Mouse (Mus musculus): ENCODE data around the gene Ciapin1.

The Ciapin1 gene

DNA sequence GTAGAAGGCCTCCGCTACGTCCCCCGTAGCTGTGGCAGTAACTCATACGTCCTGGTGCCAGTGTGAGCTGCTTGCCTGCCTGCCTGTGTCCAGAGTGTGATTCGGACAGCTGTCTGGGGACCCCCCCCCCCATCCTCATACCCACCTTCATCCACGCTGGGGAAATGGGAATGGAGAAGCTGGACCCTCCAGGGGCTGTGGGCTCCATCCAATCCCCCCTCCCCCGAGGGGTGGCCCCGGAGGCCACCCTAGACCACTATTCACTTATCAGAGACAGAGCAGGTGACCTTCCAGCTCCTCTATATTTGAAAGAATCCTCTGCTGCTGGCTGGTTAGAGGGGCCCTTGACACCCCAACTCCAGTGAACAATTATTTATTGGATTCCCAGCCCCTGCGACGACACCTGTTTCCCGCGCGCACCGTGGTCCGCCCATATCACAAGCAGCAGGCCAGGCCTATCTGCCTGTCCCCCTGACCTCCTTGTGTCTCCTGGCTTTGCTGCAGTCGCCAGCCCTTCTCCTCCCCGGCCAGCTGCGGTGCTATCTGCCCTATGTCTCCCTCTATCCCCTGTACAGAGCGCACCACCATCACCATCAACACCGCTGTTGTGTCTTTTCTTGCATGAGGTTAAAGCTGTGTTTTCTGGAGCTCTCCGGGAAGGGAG, 57.5 kb downstream of the Ciapin1 start:
- no peak for DNase-seq (ENCODE audit: extremely low spot score, low read depth, low spot score)

DNA sequence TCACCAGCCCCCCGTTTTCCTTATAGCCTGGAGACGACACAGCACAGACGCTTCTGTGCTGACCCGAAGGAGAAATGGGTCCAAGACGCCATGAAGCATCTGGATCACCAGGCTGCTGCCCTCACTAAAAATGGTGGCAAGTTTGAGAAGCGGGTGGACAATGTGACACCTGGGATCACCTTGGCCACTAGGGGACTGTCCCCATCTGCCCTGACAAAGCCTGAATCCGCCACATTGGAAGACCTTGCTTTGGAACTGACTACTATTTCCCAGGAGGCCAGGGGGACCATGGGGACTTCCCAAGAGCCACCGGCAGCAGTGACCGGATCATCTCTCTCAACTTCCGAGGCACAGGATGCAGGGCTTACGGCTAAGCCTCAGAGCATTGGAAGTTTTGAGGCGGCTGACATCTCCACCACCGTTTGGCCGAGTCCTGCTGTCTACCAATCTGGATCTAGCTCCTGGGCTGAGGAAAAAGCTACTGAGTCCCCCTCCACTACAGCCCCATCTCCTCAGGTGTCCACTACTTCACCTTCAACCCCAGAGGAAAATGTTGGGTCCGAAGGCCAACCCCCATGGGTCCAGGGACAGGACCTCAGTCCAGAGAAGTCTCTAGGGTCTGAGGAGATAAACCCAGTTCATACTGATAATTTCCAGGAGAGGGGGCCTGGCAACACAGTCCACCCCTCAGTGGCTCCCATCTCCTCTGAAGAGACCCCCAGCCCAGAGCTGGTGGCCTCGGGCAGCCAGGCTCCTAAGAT, 58.4 kb downstream of the Ciapin1 start:
- no peak for DNase-seq (ENCODE audit: extremely low spot score, low read depth, low spot score)

DNA sequence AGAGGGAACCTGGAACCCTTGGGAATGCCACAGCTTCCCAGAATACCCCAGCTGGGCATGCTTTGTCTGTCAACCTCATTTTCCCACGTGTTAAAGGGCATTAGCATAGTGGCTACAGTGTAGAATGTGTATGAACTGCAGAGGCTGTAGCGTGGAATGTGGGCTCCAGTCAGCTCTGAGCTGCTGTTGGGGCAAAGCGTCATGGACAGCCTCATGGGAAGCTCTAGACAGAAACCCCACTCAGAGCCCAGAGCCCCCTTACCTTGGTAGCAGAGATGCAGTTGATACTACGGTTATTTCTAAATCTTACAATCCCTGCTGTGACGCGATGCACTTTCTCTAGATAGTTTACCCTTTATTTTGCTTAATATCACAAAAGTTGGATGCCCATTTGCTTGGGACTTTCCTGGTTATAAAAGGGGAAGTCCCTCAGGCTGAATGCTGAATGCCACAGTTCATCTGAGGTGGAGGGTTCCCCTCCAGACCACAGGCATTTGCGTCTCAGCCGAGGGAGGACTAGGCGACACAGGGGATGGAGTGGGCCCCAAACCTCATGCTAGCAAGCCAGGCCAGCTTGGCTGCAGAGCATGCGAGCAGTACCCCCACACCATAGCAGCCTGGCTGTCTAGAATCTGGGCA, 59.1 kb downstream of the Ciapin1 start:
- no peak for DNase-seq (ENCODE audit: extremely low spot score, low read depth, low spot score)

DNA sequence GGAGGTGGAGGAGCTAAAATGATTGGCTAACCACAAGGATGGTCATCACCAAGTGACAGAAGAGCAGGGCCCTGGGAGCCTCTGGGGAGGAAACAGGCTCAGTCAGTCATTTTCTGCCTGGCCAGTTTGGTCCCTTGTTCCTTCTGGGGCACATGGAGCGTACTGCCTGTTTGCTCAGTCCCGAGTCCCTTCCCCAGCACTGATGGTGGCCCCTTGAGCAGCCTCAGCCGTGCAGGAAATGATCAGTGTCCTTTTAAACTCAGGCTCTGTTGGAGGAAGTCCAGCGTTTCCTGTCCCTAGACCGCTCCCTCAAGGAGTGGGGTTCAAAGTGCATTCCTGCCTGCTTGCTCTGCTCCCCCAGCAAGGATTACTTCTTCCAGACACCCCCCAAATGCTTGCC, 59.7 kb downstream of the Ciapin1 start:
- DNase-seq (ENCODE audit: extremely low spot score, low read depth, low spot score): no peak

DNA sequence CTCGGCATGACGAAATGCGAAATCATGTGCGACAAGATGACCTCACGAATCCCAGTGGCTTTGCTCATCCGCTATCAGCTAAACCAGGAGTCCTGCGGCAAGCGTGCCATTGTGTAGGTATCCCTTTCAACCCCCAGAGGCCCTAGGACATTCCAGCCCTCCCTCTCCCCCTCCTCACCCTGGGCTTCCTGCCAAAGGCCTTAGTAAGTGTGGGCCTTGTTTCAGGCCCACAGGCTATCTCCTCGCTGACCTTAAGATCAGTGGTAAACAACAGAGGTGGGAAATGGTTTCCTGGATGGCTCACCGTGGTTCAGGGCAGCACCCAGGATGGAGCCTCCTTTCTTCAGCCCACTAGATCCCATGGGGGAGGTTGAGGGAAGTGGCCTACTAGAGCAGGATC, 60.1 kb downstream of the Ciapin1 start:
- no peak for DNase-seq (ENCODE audit: extremely low spot score, low read depth, low spot score)

DNA sequence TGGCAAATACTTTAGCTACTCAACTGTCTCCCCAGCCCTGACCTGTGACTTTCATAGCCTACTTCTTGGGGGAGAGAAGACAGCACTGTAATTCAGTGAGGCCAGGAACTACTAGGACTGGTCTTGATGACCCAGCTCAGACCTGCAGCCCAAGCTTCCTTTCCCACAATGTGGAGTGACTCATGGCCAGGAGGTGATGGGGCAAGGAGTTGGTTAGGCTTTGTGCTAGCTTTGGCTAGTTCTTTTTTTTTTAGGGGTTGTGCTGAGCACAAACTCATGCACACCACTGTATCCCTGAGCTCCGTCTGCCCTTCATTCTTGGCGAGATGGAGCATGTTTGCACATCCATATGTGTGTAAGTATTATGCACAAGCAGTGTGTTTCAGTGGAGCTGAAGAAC, 61.8 kb downstream of the Ciapin1 start:
- no peak for DNase-seq (ENCODE audit: extremely low spot score, low read depth, low spot score)

DNA sequence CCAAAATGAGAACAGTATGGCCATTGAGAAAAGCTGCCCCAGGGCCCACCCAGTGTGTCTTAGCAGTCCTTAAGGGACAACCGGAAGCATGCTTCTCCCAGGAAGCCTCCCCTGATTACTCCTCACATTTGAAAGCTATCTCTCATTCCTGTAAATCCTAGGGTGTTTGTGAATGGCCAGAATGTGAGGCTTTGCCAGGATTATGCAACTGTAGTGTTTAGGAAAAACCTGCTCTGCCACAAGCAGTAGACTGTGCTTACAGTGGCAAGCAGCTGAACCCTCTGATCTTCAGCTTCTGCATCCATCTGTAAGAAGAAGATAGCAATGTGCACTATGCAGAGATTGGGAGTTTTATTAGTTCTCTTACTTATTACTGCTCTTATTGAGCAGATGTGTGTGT, 63.6 kb downstream of the Ciapin1 start:
- no peak for DNase-seq (ENCODE audit: extremely low spot score, low read depth, low spot score)

DNA sequence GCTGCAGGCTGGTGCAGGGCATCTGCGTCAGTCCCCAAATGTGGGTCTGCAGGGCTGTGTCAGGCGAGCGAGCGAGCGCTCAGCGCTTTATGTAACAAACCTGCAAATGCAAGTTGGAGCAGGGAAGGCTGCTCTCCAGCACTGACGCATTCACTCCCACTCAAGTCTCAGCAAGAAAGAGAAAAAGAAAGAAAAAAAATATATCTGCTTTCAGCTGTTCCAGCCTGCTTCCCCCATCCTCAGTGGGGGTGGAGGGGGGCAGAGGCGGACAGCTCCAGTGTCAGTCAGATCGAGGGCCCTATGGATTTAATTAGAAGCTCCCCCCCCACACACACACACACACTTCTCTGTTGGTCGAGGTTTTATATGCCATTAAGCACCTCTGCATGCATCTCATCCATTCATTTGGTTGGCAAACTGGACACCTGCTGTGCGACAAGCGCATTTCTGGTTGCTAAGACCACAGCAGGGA, 64.4 kb downstream of the Ciapin1 start:
- DNase-seq (ENCODE audit: extremely low spot score, low read depth, low spot score): no peak

DNA sequence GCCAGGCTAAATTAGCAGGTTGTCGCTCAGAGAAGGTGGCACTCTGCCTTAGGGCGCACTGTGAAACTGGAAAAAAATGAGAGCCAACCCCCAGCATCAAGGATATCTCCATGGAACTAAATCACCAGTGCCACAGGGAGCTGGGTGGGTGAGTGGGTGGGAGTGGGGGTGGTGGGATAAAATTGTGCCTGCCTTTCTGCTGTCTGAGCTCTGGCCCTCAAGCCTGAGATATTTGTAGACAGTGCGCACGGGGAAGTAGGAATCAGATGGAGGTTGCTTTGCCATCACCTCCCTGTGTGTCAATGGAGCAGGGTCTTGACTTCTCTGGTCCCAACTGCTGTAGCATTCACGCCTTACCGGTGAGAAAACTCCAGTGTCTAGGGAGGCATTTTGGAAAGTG, 65.1 kb downstream of the Ciapin1 start:
- DNase-seq (ENCODE audit: extremely low spot score, low read depth, low spot score): no peak

DNA sequence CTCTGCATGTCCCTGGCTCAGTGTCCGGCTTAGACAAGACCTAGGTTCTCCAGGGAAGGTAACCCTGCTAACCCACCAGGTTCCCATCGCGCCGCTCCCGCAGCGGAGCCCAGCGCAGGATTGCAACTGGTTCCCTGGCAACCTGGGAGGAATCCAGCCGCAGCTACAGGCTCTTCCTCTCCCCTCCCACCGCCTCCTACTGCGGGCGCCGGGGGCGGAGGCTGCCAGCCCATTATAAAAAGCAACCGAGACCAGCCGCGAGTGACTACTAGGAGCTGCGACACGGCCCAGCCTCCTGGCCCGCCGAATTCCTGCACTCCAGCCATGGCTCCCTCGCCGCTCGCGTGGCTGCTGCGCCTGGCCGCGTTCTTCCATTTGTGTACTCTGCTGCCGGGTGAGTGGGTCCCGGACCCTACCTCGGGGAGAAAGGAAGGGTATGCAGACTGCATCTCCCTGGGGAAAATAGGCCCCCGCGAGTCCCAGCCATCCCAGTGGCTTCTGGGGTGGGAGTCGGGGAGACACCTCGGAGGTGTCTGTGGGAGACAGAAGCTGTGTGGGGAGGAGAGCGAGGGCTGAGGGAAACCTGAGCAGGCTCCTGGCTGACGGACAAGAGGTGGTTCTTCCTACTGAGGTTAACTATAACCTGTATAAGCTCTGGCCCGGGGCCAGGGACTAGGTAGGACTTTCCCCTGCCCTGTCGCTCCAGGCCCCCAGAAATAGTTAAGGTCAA, 66.1 kb downstream of the Ciapin1 start, which contains the start of gene Cx3cl1:
Cx3cl1 (plus strand) TSS at position 69 of the 730 bp plus-strand sequence.
- no peak for DNase-seq (ENCODE audit: extremely low spot score, low read depth, low spot score)

DNA sequence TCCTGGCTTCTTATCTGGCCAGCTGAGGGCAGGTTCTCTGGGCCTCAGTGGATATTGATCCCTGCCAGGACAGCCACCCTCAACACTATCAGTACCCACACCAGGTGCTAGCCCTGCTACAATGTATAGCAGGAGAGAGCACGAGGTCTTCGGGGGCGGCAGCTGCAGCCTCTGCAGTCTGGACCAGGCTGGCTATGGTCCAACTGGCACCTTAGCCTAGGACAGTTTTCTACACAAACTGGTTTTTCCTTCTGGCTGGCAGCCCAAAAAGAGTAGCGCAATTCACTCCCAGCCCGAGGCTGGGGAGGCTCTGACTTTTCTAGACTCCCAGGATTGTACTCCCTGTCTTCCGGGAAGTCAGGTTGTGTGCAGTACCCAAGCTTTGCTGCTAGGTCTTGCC, 67.2 kb downstream of the Ciapin1 start:
- DNase-seq (ENCODE audit: extremely low spot score, low read depth, low spot score): no peak
